Comparison of ENCODE assay signal across 17 mouse cellular contexts in genomic region chr5:112656811-112657210, GRCm38 (mm10).
A peak's percentile ranks its signal among the peaks of the same experiment; 100 is the strongest.
DNase-seq lines count a peak whose midpoint lies in the region; ATAC-seq and TF ChIP-seq lines count a peak whose summit lies in the region.
"Had no signal": no experiment of that assay in that cellular context is flagged by ENCODE, and none has a peak within 500 bp of the region (broad histone marks: within the 10 kb centered on the region; RNA-seq: fewer than 3 reads in every experiment).

No protein-coding gene starts in this region.

- TF ChIP-seq CTCF in stomach, postnatal 0 days (IDR thresholded peaks at IDR 0.05; ENCODE audit: low read depth), result no peak
- no peak for TF ChIP-seq CTCF in liver, postnatal 0 days (IDR thresholded peaks at IDR 0.05; ENCODE audit: low read depth)

- no peaks in the 10 kb centered on the region for H3K36me3 ChIP-seq in kidney, embryonic 15.5 days
- H3K36me3 ChIP-seq in stomach, embryonic 14.5 days (ENCODE audit: control insufficient read depth, insufficient read depth, low read length), result no peaks in the 10 kb centered on the region
- H3K36me3 ChIP-seq in stomach, postnatal 0 days (ENCODE audit: control insufficient read depth, insufficient read depth, low read length), result no peaks in the 10 kb centered on the region
- no peaks in the 10 kb centered on the region for H3K36me3 ChIP-seq in limb, embryonic 10.5 days
- no peaks in the 10 kb centered on the region for H3K36me3 ChIP-seq in stomach, embryonic 15.5 days
- no peaks in the 10 kb centered on the region for H3K36me3 ChIP-seq in liver, postnatal 0 days (replicated peaks; ENCODE audit: insufficient read depth, low read length)
- no peaks in the 10 kb centered on the region for H3K36me3 ChIP-seq in heart, embryonic 11.5 days (ENCODE audit: control insufficient read depth, insufficient read depth, low read length)
- H3K36me3 ChIP-seq: hindbrain, embryonic 15.5 days; limb, embryonic 13.5 days had no signal

- no peak overlapping the region for H3K9ac ChIP-seq in kidney, embryonic 15.5 days
- H3K9ac ChIP-seq in stomach, embryonic 14.5 days (replicated peaks; ENCODE audit: low read depth, low read length), result no peak overlapping the region
- no peak overlapping the region for H3K9ac ChIP-seq in stomach, postnatal 0 days (ENCODE audit: low read length)
- no peak overlapping the region for H3K9ac ChIP-seq in stomach, embryonic 15.5 days
- H3K9ac ChIP-seq in liver, postnatal 0 days (replicated peaks), result no peak overlapping the region
- no peak overlapping the region for H3K9ac ChIP-seq in heart, embryonic 11.5 days (ENCODE audit: low read depth, low read length)
- H3K9ac ChIP-seq: hindbrain, embryonic 15.5 days; limb, embryonic 13.5 days; liver, embryonic 14.5 days had no signal

- peak overlapping the region; percentile 49 for H3K4me2 ChIP-seq in kidney, embryonic 15.5 days
- no peak overlapping the region for H3K4me2 ChIP-seq in stomach, embryonic 14.5 days (replicated peaks; ENCODE audit: low read depth, low read length)
- H3K4me2 ChIP-seq in stomach, postnatal 0 days (replicated peaks; ENCODE audit: low read depth), result no peak overlapping the region
- no peak overlapping the region for H3K4me2 ChIP-seq in stomach, embryonic 15.5 days
- H3K4me2 ChIP-seq in liver, postnatal 0 days (ENCODE audit: low read depth, low read length), result no peak overlapping the region
- H3K4me2 ChIP-seq in heart, embryonic 11.5 days, result no peak overlapping the region

- H3K27me3 ChIP-seq in kidney, embryonic 15.5 days, result peaks cover 27% of the 10 kb centered on the region
- H3K27me3 ChIP-seq in stomach, embryonic 14.5 days (ENCODE audit: control insufficient read depth, insufficient read depth, low read length), result peaks cover 5% of the 10 kb centered on the region; the same call in 1 of the 2 replicates
- H3K27me3 ChIP-seq in stomach, postnatal 0 days (ENCODE audit: control insufficient read depth, insufficient read depth, low read length), result no peaks in the 10 kb centered on the region
- H3K27me3 ChIP-seq in limb, embryonic 10.5 days (ENCODE audit: low read depth, poor library complexity, severe bottlenecking), result peaks cover 40% of the 10 kb centered on the region
- H3K27me3 ChIP-seq in stomach, embryonic 15.5 days (replicated peaks), result 0 out of 2 replicates have a peak, but pooled peaks cover 3% of the 10 kb centered on the region
- H3K27me3 ChIP-seq in liver, postnatal 0 days (ENCODE audit: insufficient read depth, low read length), result peaks cover 10% of the 10 kb centered on the region; the same call in 1 of the 2 replicates
- peaks cover 60% of the 10 kb centered on the region for H3K27me3 ChIP-seq in heart, embryonic 11.5 days (ENCODE audit: control insufficient read depth, insufficient read depth, low read length)
- H3K27me3 ChIP-seq: hindbrain, embryonic 15.5 days; Patski had no signal

- WGBS in kidney, embryonic 15.5 days, result 6% methylated on average over 6 of the region's 6 CpGs
- 13% methylated on average over 6 of the region's 6 CpGs for WGBS in stomach, embryonic 14.5 days
- WGBS in stomach, postnatal 0 days, result 0% methylated on average over 6 of the region's 6 CpGs
- WGBS in limb, embryonic 10.5 days, result 2% methylated on average over 6 of the region's 6 CpGs
- WGBS in stomach, embryonic 15.5 days, result 5% methylated on average over 6 of the region's 6 CpGs
- WGBS in liver, postnatal 0 days (ENCODE audit: insufficient replicate concordance), result 7% methylated on average over 6 of the region's 6 CpGs
- 8% methylated on average over 6 of the region's 6 CpGs for WGBS in heart, embryonic 11.5 days (ENCODE audit: insufficient replicate concordance)

- H3K4me1 ChIP-seq in kidney, embryonic 15.5 days, result peaks cover 23% of the 10 kb centered on the region
- 0 out of 2 replicates have a peak, but pooled peaks cover 6% of the 10 kb centered on the region for H3K4me1 ChIP-seq in stomach, embryonic 14.5 days (ENCODE audit: control insufficient read depth, insufficient read depth, low read length)
- no peaks in the 10 kb centered on the region for H3K4me1 ChIP-seq in stomach, postnatal 0 days (replicated peaks; ENCODE audit: control insufficient read depth, insufficient read depth)
- H3K4me1 ChIP-seq in limb, embryonic 10.5 days, result peaks cover 53% of the 10 kb centered on the region
- H3K4me1 ChIP-seq in stomach, embryonic 15.5 days, result 0 out of 2 replicates have a peak, but pooled peaks cover 3% of the 10 kb centered on the region
- H3K4me1 ChIP-seq in liver, postnatal 0 days (ENCODE audit: insufficient read depth), result no peaks in the 10 kb centered on the region
- H3K4me1 ChIP-seq in heart, embryonic 11.5 days (ENCODE audit: control insufficient read depth, insufficient read depth, low read length), result no peaks in the 10 kb centered on the region

- H3K27ac ChIP-seq in kidney, embryonic 15.5 days, result 0 out of 2 replicates have a peak overlapping the region, but pooled peaks have one; percentile 41
- H3K27ac ChIP-seq in stomach, embryonic 14.5 days (ENCODE audit: low read length), result no peak overlapping the region
- no peak overlapping the region for H3K27ac ChIP-seq in stomach, postnatal 0 days (replicated peaks)
- 0 out of 2 replicates have a peak overlapping the region, but pooled peaks have one; percentile 34 for H3K27ac ChIP-seq in limb, embryonic 10.5 days
- no peak overlapping the region for H3K27ac ChIP-seq in stomach, embryonic 15.5 days
- no peak overlapping the region for H3K27ac ChIP-seq in liver, postnatal 0 days (ENCODE audit: low read depth)
- H3K27ac ChIP-seq in heart, embryonic 11.5 days (ENCODE audit: low read depth, low read length), result no peak overlapping the region
- H3K27ac ChIP-seq: hindbrain, embryonic 15.5 days; limb, embryonic 13.5 days; liver, embryonic 14.5 days had no signal

- peak; percentile 19; the same call in 1 of the 2 replicates for ATAC-seq in kidney, embryonic 15.5 days (replicated peaks; ENCODE audit: low FRiP score)
- ATAC-seq in stomach, embryonic 14.5 days (ENCODE audit: insufficient number of reproducible peaks, insufficient read depth, low FRiP score, low read depth), result 0 out of 2 replicates have a peak, but pooled peaks have one; percentile 24
- ATAC-seq in stomach, postnatal 0 days (ENCODE audit: low FRiP score, low TSS enrichment), result no peak
- ATAC-seq in stomach, embryonic 15.5 days (ENCODE audit: insufficient read depth, low FRiP score, low read depth), result peak; percentile 43; the same call in 1 of the 2 replicates
- no peak for ATAC-seq in liver, postnatal 0 days
- no peak for ATAC-seq in heart, embryonic 11.5 days (replicated peaks; ENCODE audit: insufficient number of reproducible peaks, low FRiP score, low TSS enrichment)
- ATAC-seq: Patski had no signal

- no peaks in the 10 kb centered on the region for H3K9me3 ChIP-seq in kidney, embryonic 15.5 days (replicated peaks)
- H3K9me3 ChIP-seq in stomach, embryonic 14.5 days (ENCODE audit: control insufficient read depth, low read depth, low read length), result no peaks in the 10 kb centered on the region
- no peaks in the 10 kb centered on the region for H3K9me3 ChIP-seq in stomach, postnatal 0 days (ENCODE audit: control insufficient read depth, low read length)
- no peaks in the 10 kb centered on the region for H3K9me3 ChIP-seq in limb, embryonic 10.5 days (replicated peaks)
- no peaks in the 10 kb centered on the region for H3K9me3 ChIP-seq in stomach, embryonic 15.5 days
- no peaks in the 10 kb centered on the region for H3K9me3 ChIP-seq in liver, postnatal 0 days (ENCODE audit: low read length)
- no peaks in the 10 kb centered on the region for H3K9me3 ChIP-seq in heart, embryonic 11.5 days (replicated peaks; ENCODE audit: control insufficient read depth, low read length)
- H3K9me3 ChIP-seq: hindbrain, embryonic 15.5 days; limb, embryonic 13.5 days had no signal

- H3K4me3 ChIP-seq in kidney, embryonic 15.5 days (replicated peaks), result no peak overlapping the region
- H3K4me3 ChIP-seq in stomach, embryonic 14.5 days (ENCODE audit: low read depth, low read length), result no peak overlapping the region
- no peak overlapping the region for H3K4me3 ChIP-seq in stomach, postnatal 0 days (ENCODE audit: low read depth, low read length)
- H3K4me3 ChIP-seq in limb, embryonic 10.5 days, result no peak overlapping the region
- H3K4me3 ChIP-seq in stomach, embryonic 15.5 days (replicated peaks), result no peak overlapping the region
- H3K4me3 ChIP-seq in liver, postnatal 0 days (ENCODE audit: low read depth, low read length), result no peak overlapping the region
- H3K4me3 ChIP-seq in heart, embryonic 11.5 days (ENCODE audit: low read depth, low read length), result no peak overlapping the region

- DNase-seq in kidney, postnatal 10 days, result no peak
- no peak for DNase-seq in stomach, postnatal 0 days (ENCODE audit: low spot score)
- DNase-seq in limb, embryonic 10.5 days (ENCODE audit: low spot score), result no peak
- no peak for DNase-seq in liver, postnatal 0 days
- DNase-seq: cerebellum, postnatal 14 days; gastrocnemius, postnatal 10 days; heart, adult 18-20 months; kidney, adult 2 months; thymus, adult 18-20 months had no signal

- TF ChIP-seq EP300 in stomach, postnatal 0 days (optimal IDR thresholded peaks at IDR 0.05), result no peak
- TF ChIP-seq EP300 in liver, postnatal 0 days (IDR thresholded peaks at IDR 0.05; ENCODE audit: low read depth), result no peak

Comparison
In these comparisons a context has a peak if more than half of its experiments do, and no peak if none do; other contexts are left out.
1. ATAC-seq: peak in kidney, embryonic 15.5 days (single experiment), stomach, embryonic 14.5 days (single experiment) and stomach, embryonic 15.5 days (single experiment); none in stomach, postnatal 0 days (single experiment), liver, postnatal 0 days (single experiment) and heart, embryonic 11.5 days (single experiment).
2. H3K27ac ChIP-seq: peak in kidney, embryonic 15.5 days (single experiment) and limb, embryonic 10.5 days (single experiment); none in stomach, embryonic 14.5 days (single experiment), stomach, postnatal 0 days (single experiment), stomach, embryonic 15.5 days (single experiment), liver, postnatal 0 days (single experiment) and heart, embryonic 11.5 days (single experiment).